ENCODE assay signal across 9 mouse cellular contexts in the genomic region with DNA sequence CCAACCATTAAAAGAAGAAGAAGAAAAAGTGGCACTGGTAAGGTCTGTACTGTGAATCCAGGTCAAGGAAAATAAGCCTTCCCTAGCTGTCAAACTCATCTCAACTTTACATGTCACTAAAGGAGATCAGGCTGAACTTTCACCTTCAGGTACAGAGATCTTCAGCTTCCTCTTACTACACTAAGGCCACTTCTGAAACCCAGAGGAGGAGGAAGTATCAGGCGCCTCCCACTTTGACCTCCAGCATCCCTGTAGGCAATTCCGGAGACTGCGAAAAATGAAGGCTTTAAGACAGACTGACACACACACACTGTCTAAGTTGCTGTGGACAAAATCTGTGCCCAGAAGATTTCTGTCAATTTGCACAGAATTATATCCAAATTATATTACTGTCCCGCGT. TPM values are rescaled to one million over a fixed set of nuclear protein-coding genes. Genes with fewer than 3 reads are reported as not detected.
DNase-seq lines count a peak whose midpoint lies in the region; ATAC-seq and TF ChIP-seq lines count a peak whose summit lies in the region.
"Had no signal": no experiment of that assay in that cellular context is flagged by ENCODE, and none has a peak within 500 bp of the region (broad histone marks: within the 10 kb centered on the region; RNA-seq: fewer than 3 reads in every experiment).

No protein-coding gene starts in this region.

- WGBS in bone marrow, adult 2 months: 0% methylated on average over 5 of the region's 5 CpGs
- 0% methylated on average over 5 of the region's 5 CpGs for WGBS in intestine, postnatal 0 days
- 3% methylated on average over 5 of the region's 5 CpGs for WGBS in neural tube, embryonic 15.5 days

- TF ChIP-seq CTCF in bone marrow, adult 2 months (IDR thresholded peaks at IDR 0.05; ENCODE audit: control insufficient read depth, insufficient read depth, low read length): no peak
- no peak for TF ChIP-seq CTCF in intestine, postnatal 0 days (IDR thresholded peaks at IDR 0.05; ENCODE audit: low read depth)

- peak overlapping the region; percentile 98 for H3K4me3 ChIP-seq in bone marrow, adult 2 months (replicated peaks; ENCODE audit: control insufficient read depth, low read depth, low read length)
- H3K4me3 ChIP-seq in intestine, postnatal 0 days (ENCODE audit: low read depth, low read length): peak overlapping the region; percentile 77
- peak overlapping the region; percentile 92 for H3K4me3 ChIP-seq in neural tube, embryonic 15.5 days (replicated peaks)

- H3K9me3 ChIP-seq in intestine, postnatal 0 days (ENCODE audit: control insufficient read depth): no peaks in the 10 kb centered on the region
- no peaks in the 10 kb centered on the region; the same call in 1 of the 2 replicates for H3K9me3 ChIP-seq in neural tube, embryonic 15.5 days (replicated peaks)

- H3K27ac ChIP-seq in bone marrow, adult 2 months (ENCODE audit: control insufficient read depth, insufficient read depth, low read depth, low read length, poor library complexity): peak overlapping the region; percentile 98; the same call in 1 of the 2 replicates
- peak overlapping the region; percentile 91 for H3K27ac ChIP-seq in intestine, postnatal 0 days (ENCODE audit: low read depth, low read length)
- peak overlapping the region; percentile 84 for H3K27ac ChIP-seq in neural tube, embryonic 15.5 days (replicated peaks)

- TF ChIP-seq POLR2A in bone marrow, adult 2 months (IDR thresholded peaks at IDR 0.05; ENCODE audit: borderline replicate concordance, control insufficient read depth, low read depth, low read length): no peak

- no peaks in the 10 kb centered on the region; the same call in 1 of the 2 replicates for H3K4me1 ChIP-seq in bone marrow, adult 2 months (ENCODE audit: control insufficient read depth, insufficient read depth, low read length)
- H3K4me1 ChIP-seq in intestine, postnatal 0 days (replicated peaks; ENCODE audit: control insufficient read depth, insufficient read depth, low read length): no peaks in the 10 kb centered on the region
- H3K4me1 ChIP-seq in neural tube, embryonic 15.5 days: peaks cover 19% of the 10 kb centered on the region

- DNase-seq in CD4-positive, CD25-positive, alpha-beta regulatory T cell, adult 2 months (ENCODE audit: low read depth, low spot score): peak; percentile 40
- peak; percentile 5 for DNase-seq in forelimb bud, embryonic 11.5 days (ENCODE audit: low read depth, low spot score)
- peak; percentile 41 to 46 for DNase-seq in lung, adult 18-20 months
- no peak for DNase-seq in cerebellum, postnatal 4 days (ENCODE audit: low spot score in 2 of 2)
- DNase-seq in layer of hippocampus, postnatal 14 days (ENCODE audit: low spot score in 2 of 2): no peak

- H3K27me3 ChIP-seq in intestine, postnatal 0 days (replicated peaks; ENCODE audit: control insufficient read depth, insufficient read depth, low read length): no peaks in the 10 kb centered on the region
- no peaks in the 10 kb centered on the region for H3K27me3 ChIP-seq in neural tube, embryonic 15.5 days (replicated peaks)

- H3K9ac ChIP-seq in intestine, postnatal 0 days (ENCODE audit: low read depth, low read length): peak overlapping the region; percentile 82
- peak overlapping the region; percentile 89 for H3K9ac ChIP-seq in neural tube, embryonic 15.5 days (replicated peaks)

- peak overlapping the region; percentile 66 for H3K4me2 ChIP-seq in intestine, postnatal 0 days (replicated peaks; ENCODE audit: low read depth)
- H3K4me2 ChIP-seq in neural tube, embryonic 15.5 days: peak overlapping the region; percentile 81

- no peaks in the 10 kb centered on the region for H3K36me3 ChIP-seq in intestine, postnatal 0 days (ENCODE audit: control insufficient read depth, insufficient read depth)
- no peaks in the 10 kb centered on the region for H3K36me3 ChIP-seq in neural tube, embryonic 15.5 days

- peak; percentile 58 for ATAC-seq in intestine, postnatal 0 days
- ATAC-seq in neural tube, embryonic 15.5 days (ENCODE audit: low FRiP score): no peak; the same call in 1 of the 2 replicates

RNA-seq across cellular contexts. Expression of gene Mfsd14b, which starts 0.8 kb away (rescaled TPM):
- 13.7 and 15.4 TPM in 2 replicates for polyA plus RNA-seq in bone marrow, adult 2 months (2011; ENCODE audit: insufficient read depth, insufficient read length, low replicate concordance, missing spikeins)
- 32.2 and 34.9 TPM in 2 replicates for polyA plus RNA-seq in intestine, postnatal 0 days (2015; fragmentation: Nextera tagmentation; extraction: Ambion mirVana)
- 31.6 and 37.3 TPM in 2 replicates for polyA plus RNA-seq in neural tube, embryonic 15.5 days (2015; fragmentation: Nextera tagmentation; extraction: Ambion mirVana)
- 10 to 100 TPM; 32.6 to 36.7 TPM for total RNA-seq in layer of hippocampus, postnatal 14 days (2021)

RNA-seq across cellular contexts. Expression of gene Olfr465-ps1, which starts 25.9 kb away (rescaled TPM):
- not detected in 2 replicates for polyA plus RNA-seq in bone marrow, adult 2 months (2011; ENCODE audit: insufficient read depth, insufficient read length, low replicate concordance, missing spikeins)
- 0.07 and 0.34 TPM in 2 replicates for polyA plus RNA-seq in intestine, postnatal 0 days (2015; fragmentation: Nextera tagmentation; extraction: Ambion mirVana)
- not detected in 2 replicates for polyA plus RNA-seq in neural tube, embryonic 15.5 days (2015; fragmentation: Nextera tagmentation; extraction: Ambion mirVana)
- not detected for total RNA-seq in layer of hippocampus, postnatal 14 days (2021)
- polyA plus RNA-seq: gonadal fat pad, adult 2 months had no signal

RNA-seq across cellular contexts. Expression of gene Olfr466, which starts 38.1 kb away (rescaled TPM):
- not detected in 2 replicates for polyA plus RNA-seq in bone marrow, adult 2 months (2011; ENCODE audit: insufficient read depth, insufficient read length, low replicate concordance, missing spikeins)
- not detected in 2 replicates for polyA plus RNA-seq in intestine, postnatal 0 days (2015; fragmentation: Nextera tagmentation; extraction: Ambion mirVana)
- polyA plus RNA-seq in neural tube, embryonic 15.5 days (2015; fragmentation: Nextera tagmentation; extraction: Ambion mirVana): not detected in 2 replicates
- total RNA-seq in layer of hippocampus, postnatal 14 days (2021): under 1 TPM in 1 of 2 experiments, not detected in 1; 0.07 TPM
- polyA plus RNA-seq: gonadal fat pad, adult 2 months had no signal

RNA-seq across cellular contexts. Expression of gene Prss47, which starts 59.4 kb away (rescaled TPM):
- 1.2 TPM in 1 of 2 replicates, not detected in the other for polyA plus RNA-seq in bone marrow, adult 2 months (2011; ENCODE audit: insufficient read depth, insufficient read length, low replicate concordance, missing spikeins)
- not detected in 2 replicates for polyA plus RNA-seq in intestine, postnatal 0 days (2015; fragmentation: Nextera tagmentation; extraction: Ambion mirVana)
- not detected in 2 replicates for polyA plus RNA-seq in neural tube, embryonic 15.5 days (2015; fragmentation: Nextera tagmentation; extraction: Ambion mirVana)
- total RNA-seq in layer of hippocampus, postnatal 14 days (2021): not detected
- polyA plus RNA-seq: gonadal fat pad, adult 2 months had no signal

Comparison
In these comparisons a context has a peak if more than half of its experiments do, and no peak if none do; other contexts are left out.
1. DNase-seq: peak in CD4-positive, CD25-positive, alpha-beta regulatory T cell, adult 2 months (single experiment), forelimb bud, embryonic 11.5 days (single experiment) and lung, adult 18-20 months (2 of 2); none in cerebellum, postnatal 4 days (0 of 2) and layer of hippocampus, postnatal 14 days (0 of 2).
2. Peak in every context shown above with its lines, with median percentiles within 50 percentile points of each other: H3K27ac ChIP-seq and H3K4me3 ChIP-seq.